Mouse (Mus musculus) kidney, embryonic 15.5 days (tissue): ENCODE results near the gene 1110051M20Rik. TPM values are rescaled to one million over a fixed set of nuclear protein-coding genes. Genes with fewer than 3 reads are reported as not detected.

Experiments
- ATAC-seq: fragments of 200-750 bp; cut with Nextera tagmentation; replicated peaks from 2 replicates; pipeline ENCODE4 v1.8.0; 2017; ENCODE audit warnings: moderate TSS enrichment; ENCODE audit not compliant: low FRiP score
- H3K27ac ChIP-seq: fragments of 300-500 bp; sonication (generic); 2 replicates; pipeline ENCODE4 v1.5.1; 2015; ENCODE audit warnings: mild to moderate bottlenecking, inconsistent platforms
- H3K27me3 ChIP-seq: fragments of 300-500 bp; sonication (generic); 2 replicates; pipeline ENCODE4 v1.6.1; 2015; ENCODE audit warnings: inconsistent platforms
- H3K36me3 ChIP-seq: fragments of 300-500 bp; sonication (generic); 2 replicates; pipeline ENCODE4 v1.6.1; 2015; ENCODE audit warnings: inconsistent platforms
- H3K4me1 ChIP-seq: fragments of 300-500 bp; sonication (generic); 2 replicates; pipeline ENCODE4 v1.6.1; 2015; ENCODE audit warnings: inconsistent platforms
- H3K4me2 ChIP-seq: fragments of 300-500 bp; sonication (generic); 2 replicates; pipeline ENCODE4 v1.6.1; 2015; ENCODE audit warnings: moderate library complexity, mild to moderate bottlenecking, inconsistent platforms
- H3K4me3 ChIP-seq: fragments of 300-500 bp; sonication (generic); replicated peaks from 2 replicates; pipeline ENCODE4 v1.5.1; 2015; ENCODE audit warnings: mild to moderate bottlenecking, inconsistent platforms
- H3K9ac ChIP-seq: fragments of 300-500 bp; sonication (generic); 2 replicates; pipeline ENCODE4 v1.6.1; 2015; ENCODE audit warnings: mild to moderate bottlenecking, inconsistent platforms
- H3K9me3 ChIP-seq: fragments of 300-500 bp; sonication (generic); replicated peaks from 2 replicates; pipeline ENCODE4 v1.6.1; 2016; ENCODE audit warnings: inconsistent platforms
- WGBS: fragments of 180-500 bp; shearing (Covaris S2); methylation state at CpG from one replicate; pipeline ENCODE4 v1.1.7; 2015; ENCODE audit warnings: mixed read lengths; 5-methylcytosine and 5-hydroxymethylcytosine counted together
- polyA plus RNA-seq: library from polyadenylated mRNA; unstranded; fragments of >200 nt; fragmentation: Nextera tagmentation; extraction: Ambion mirVana; gene quantifications from 2 replicates; pipeline ENCODE4 v1.2.1, GENCODE M21; 2015

1110051M20Rik gene
- polyA plus RNA-seq, 1 experiment from 2014 or later: 65.7 TPM

GRCm38 (mm10) chr2:91456491-91457100 lies 12.1 kb upstream of the 1110051M20Rik start:
- 0 out of 2 replicates have a peak, but pooled peaks have one; percentile 0 for ATAC-seq
- H3K4me1 ChIP-seq: peaks cover 66% of the 10 kb centered on the region
- peak overlapping the region; percentile 80; the same call in 1 of the 2 replicates for H3K9ac ChIP-seq
- peak overlapping the region; percentile 91 for H3K4me2 ChIP-seq
- peak overlapping the region; percentile 81 for H3K4me3 ChIP-seq
- H3K27ac ChIP-seq: peak overlapping the region; percentile 93
- H3K27me3 ChIP-seq: peaks cover 8% of the 10 kb centered on the region
- WGBS: 49% methylated on average over 9 of the region's 9 CpGs
- H3K9me3 ChIP-seq: no peaks in the 10 kb centered on the region
- H3K36me3 ChIP-seq: no peaks in the 10 kb centered on the region

GRCm38 (mm10) chr2:91455826-91456225 lies 11.3 kb upstream of the 1110051M20Rik start:
- peaks cover 58% of the 10 kb centered on the region for H3K4me1 ChIP-seq
- no peak for ATAC-seq
- 3% methylated on average over 4 of the region's 4 CpGs for whole genome bisulfite sequencing
- no peak overlapping the region for H3K4me3 ChIP-seq
- no peak overlapping the region for H3K4me2 ChIP-seq
- peaks cover 8% of the 10 kb centered on the region for H3K27me3 ChIP-seq
- no peak overlapping the region for H3K9ac ChIP-seq
- no peaks in the 10 kb centered on the region for H3K36me3 ChIP-seq
- no peaks in the 10 kb centered on the region for H3K9me3 ChIP-seq
- no peak overlapping the region for H3K27ac ChIP-seq

GRCm38 (mm10) chr2:91454434-91454833 lies 9.9 kb upstream of the 1110051M20Rik start:
- no peak overlapping the region for H3K4me3 ChIP-seq
- H3K9ac ChIP-seq: no peak overlapping the region
- WGBS: 88% methylated on average over 3 of the region's 3 CpGs
- ATAC-seq: no peak
- H3K4me2 ChIP-seq: no peak overlapping the region
- H3K4me1 ChIP-seq: peaks cover 46% of the 10 kb centered on the region
- no peak overlapping the region for H3K27ac ChIP-seq
- peaks cover 8% of the 10 kb centered on the region for H3K27me3 ChIP-seq
- H3K36me3 ChIP-seq: no peaks in the 10 kb centered on the region
- H3K9me3 ChIP-seq: no peaks in the 10 kb centered on the region

- WGBS: 57% methylated on average over 9 of the region's 9 CpGs
- no peak overlapping the region for H3K9ac ChIP-seq
- no peak for ATAC-seq
These were observed 8.9 kb upstream of the 1110051M20Rik start for GRCm38 (mm10) chr2:91453231-91454075.

GRCm38 (mm10) chr2:91452658-91453057 lies 8.2 kb upstream of the 1110051M20Rik start:
- Histone ChIP-seq H3K27ac (no peak overlapping the region), H3K9me3 (no peaks in the 10 kb centered on the region), H3K4me2 (peak overlapping the region; percentile 54), H3K27me3 (peaks cover 11% of the 10 kb centered on the region), H3K36me3 (no peaks in the 10 kb centered on the region), H3K4me1 (peaks cover 30% of the 10 kb centered on the region), H3K9ac (no peak overlapping the region), H3K4me3 (peak overlapping the region; percentile 27)
- 12% methylated on average over 8 of the region's 8 CpGs for WGBS
- ATAC-seq: no peak; the same call in 1 of the 2 replicates

More at GRCm38 (mm10) chr2:91453231-91454075, 8.9 kb upstream of the 1110051M20Rik start:
- peaks cover 38% of the 10 kb centered on the region for H3K4me1 ChIP-seq
- H3K27ac ChIP-seq: no peak overlapping the region
- H3K27me3 ChIP-seq: peaks cover 11% of the 10 kb centered on the region
- H3K36me3 ChIP-seq: no peaks in the 10 kb centered on the region
- peak overlapping the region; percentile 54; the same call in 1 of the 2 replicates for H3K4me2 ChIP-seq
- H3K4me3 ChIP-seq: no peak overlapping the region
- H3K9me3 ChIP-seq: no peaks in the 10 kb centered on the region

GRCm38 (mm10) chr2:91450316-91450715 lies 5.8 kb upstream of the 1110051M20Rik start:
- Histone ChIP-seq H3K27ac (no peak overlapping the region), H3K27me3 (peaks cover 11% of the 10 kb centered on the region), H3K4me3 (no peak overlapping the region), H3K4me1 (peaks cover 15% of the 10 kb centered on the region), H3K9me3 (no peaks in the 10 kb centered on the region), H3K9ac (no peak overlapping the region), H3K4me2 (no peak overlapping the region), H3K36me3 (no peaks in the 10 kb centered on the region)
- WGBS: 59% methylated on average over 9 of the region's 9 CpGs
- no peak for ATAC-seq

GRCm38 (mm10) chr2:91449662-91450061 lies 5.2 kb upstream of the 1110051M20Rik start:
- H3K9ac ChIP-seq: no peak overlapping the region
- H3K4me3 ChIP-seq: no peak overlapping the region
- H3K36me3 ChIP-seq: no peaks in the 10 kb centered on the region
- WGBS: 59% methylated on average over 1 of the region's 1 CpGs
- H3K9me3 ChIP-seq: no peaks in the 10 kb centered on the region
- H3K4me1 ChIP-seq: peaks cover 15% of the 10 kb centered on the region
- H3K27me3 ChIP-seq: peaks cover 6% of the 10 kb centered on the region
- no peak for ATAC-seq
- H3K27ac ChIP-seq: no peak overlapping the region
- no peak overlapping the region for H3K4me2 ChIP-seq

GRCm38 (mm10) chr2:91442241-91442640 lies 2.3 kb downstream of the 1110051M20Rik start:
- Histone ChIP-seq H3K4me2 (no peak overlapping the region), H3K36me3 (no peaks in the 10 kb centered on the region), H3K4me1 (peaks cover 10% of the 10 kb centered on the region; the same call in 1 of the 2 replicates), H3K9me3 (no peaks in the 10 kb centered on the region), H3K27ac (no peak overlapping the region), H3K4me3 (no peak overlapping the region), H3K27me3 (no peaks in the 10 kb centered on the region), H3K9ac (no peak overlapping the region)
- no peak for ATAC-seq
- WGBS: 49% methylated on average over 1 of the region's 1 CpGs

GRCm38 (mm10) chr2:91441715-91442114 lies 2.8 kb downstream of the 1110051M20Rik start:
- peaks cover 10% of the 10 kb centered on the region; the same call in 1 of the 2 replicates for H3K4me1 ChIP-seq
- WGBS: 72% methylated on average over 2 of the region's 2 CpGs

GRCm38 (mm10) chr2:91440686-91441085 lies 3.8 kb downstream of the 1110051M20Rik start:
- ATAC-seq: no peak
- no peak overlapping the region for H3K4me3 ChIP-seq
- H3K4me1 ChIP-seq: peaks cover 10% of the 10 kb centered on the region; the same call in 1 of the 2 replicates
- no peak overlapping the region for H3K27ac ChIP-seq
- H3K27me3 ChIP-seq: no peaks in the 10 kb centered on the region
- H3K9me3 ChIP-seq: no peaks in the 10 kb centered on the region
- H3K36me3 ChIP-seq: no peaks in the 10 kb centered on the region
- H3K4me2 ChIP-seq: no peak overlapping the region
- WGBS: 90% methylated on average over 5 of the region's 5 CpGs
- H3K9ac ChIP-seq: no peak overlapping the region

More at GRCm38 (mm10) chr2:91441715-91442114, 2.8 kb downstream of the 1110051M20Rik start:
- Histone ChIP-seq H3K9me3 (no peaks in the 10 kb centered on the region), H3K27me3 (no peaks in the 10 kb centered on the region), H3K4me3 (no peak overlapping the region), H3K27ac (no peak overlapping the region), H3K36me3 (no peaks in the 10 kb centered on the region), H3K9ac (no peak overlapping the region), H3K4me2 (no peak overlapping the region)
- no peak for ATAC-seq

GRCm38 (mm10) chr2:91439876-91440275 lies 4.6 kb downstream of the 1110051M20Rik start:
- ATAC-seq: no peak
- WGBS: 67% methylated on average over 1 of the region's 1 CpGs
- Histone ChIP-seq H3K4me1 (peaks cover 10% of the 10 kb centered on the region; the same call in 1 of the 2 replicates), H3K4me3 (no peak overlapping the region), H3K9ac (no peak overlapping the region), H3K27me3 (no peaks in the 10 kb centered on the region), H3K27ac (no peak overlapping the region), H3K36me3 (no peaks in the 10 kb centered on the region), H3K9me3 (no peaks in the 10 kb centered on the region), H3K4me2 (no peak overlapping the region)

- H3K27ac ChIP-seq: no peak overlapping the region
- H3K4me3 ChIP-seq: no peak overlapping the region
- no peaks in the 10 kb centered on the region for H3K9me3 ChIP-seq
- H3K9ac ChIP-seq: no peak overlapping the region
- H3K4me1 ChIP-seq: peaks cover 9% of the 10 kb centered on the region; the same call in 1 of the 2 replicates
- WGBS: 72% methylated on average over 10 of the region's 10 CpGs
- no peak for ATAC-seq
- H3K36me3 ChIP-seq: no peaks in the 10 kb centered on the region
- H3K4me2 ChIP-seq: no peak overlapping the region
- no peaks in the 10 kb centered on the region for H3K27me3 ChIP-seq
These were observed 5.2 kb downstream of the 1110051M20Rik start for GRCm38 (mm10) chr2:91439271-91439670.
